Mouse (Mus musculus): ENCODE results near the gene Wapl. TPM values are rescaled to one million over a fixed set of nuclear protein-coding genes. Genes with fewer than 3 reads are reported as not detected.
A peak's percentile ranks its signal among the peaks of the same experiment; 100 is the strongest.

Gene Wapl
- polyA plus RNA-seq, 1 experiment from 2014 or later: 38.7 TPM

GRCm38 (mm10) chr14:34718150-34718549, 44.4 kb downstream of the Wapl start:
- ATAC-seq (ENCODE audit: low FRiP score) (no peak), DNase-seq (ENCODE audit: low spot score) (no peak)
- no peak overlapping the region for H3K4me2 ChIP-seq (replicated peaks; ENCODE audit: low read depth, low read length)
- H3K27ac ChIP-seq (ENCODE audit: low read depth, low read length): no peak overlapping the region
- H3K9ac ChIP-seq (ENCODE audit: low read depth, low read length): no peak overlapping the region
- H3K9me3 ChIP-seq (ENCODE audit: control insufficient read depth, low read length): no peaks in the 10 kb centered on the region
- H3K4me3 ChIP-seq (ENCODE audit: low read depth, low read length): no peak overlapping the region
- no peaks in the 10 kb centered on the region for H3K27me3 ChIP-seq (ENCODE audit: control insufficient read depth, insufficient read depth, low read length)
- 96% methylated on average over 3 of the region's 3 CpGs for WGBS
- no peaks in the 10 kb centered on the region for H3K36me3 ChIP-seq (ENCODE audit: control insufficient read depth, insufficient read depth, low read length)
- H3K4me1 ChIP-seq (replicated peaks; ENCODE audit: control insufficient read depth, insufficient read depth, low read length): no peaks in the 10 kb centered on the region

DNA sequence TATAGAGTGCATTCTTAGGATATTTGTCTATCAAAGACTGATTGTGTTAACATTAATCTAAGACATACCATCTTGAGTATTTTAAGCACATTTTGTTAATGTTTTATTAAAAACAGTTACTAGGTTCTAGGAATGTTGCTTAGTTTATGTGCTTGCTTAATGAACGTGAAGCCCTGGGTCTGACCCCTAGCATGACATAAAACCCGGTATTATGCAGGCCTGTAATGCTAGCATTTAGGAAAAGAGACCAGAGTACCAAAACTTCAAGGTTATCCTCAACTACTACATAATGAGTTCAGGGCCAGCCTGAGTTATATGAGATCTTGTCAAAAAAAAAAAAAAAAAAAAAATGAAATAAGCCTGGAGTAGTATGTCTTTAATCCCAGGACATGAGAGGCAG, 54.0 kb downstream of the Wapl start:
- no peaks in the 10 kb centered on the region for H3K27me3 ChIP-seq (ENCODE audit: control insufficient read depth, insufficient read depth, low read length)
- DNase-seq (ENCODE audit: low spot score) (no peak), ATAC-seq (ENCODE audit: low FRiP score) (no peak)
- no peak overlapping the region for H3K9ac ChIP-seq (ENCODE audit: low read depth, low read length)
- H3K36me3 ChIP-seq (ENCODE audit: control insufficient read depth, insufficient read depth, low read length): 0 out of 2 replicates have a peak, but pooled peaks cover 4% of the 10 kb centered on the region
- 94% methylated on average over 2 of the region's 2 CpGs for WGBS
- no peaks in the 10 kb centered on the region for H3K9me3 ChIP-seq (ENCODE audit: control insufficient read depth, low read length)
- no peaks in the 10 kb centered on the region for H3K4me1 ChIP-seq (replicated peaks; ENCODE audit: control insufficient read depth, insufficient read depth, low read length)
- H3K4me2 ChIP-seq (replicated peaks; ENCODE audit: low read depth, low read length): no peak overlapping the region
- H3K4me3 ChIP-seq (ENCODE audit: low read depth, low read length): no peak overlapping the region
- no peak overlapping the region for H3K27ac ChIP-seq (ENCODE audit: low read depth, low read length)

DNA sequence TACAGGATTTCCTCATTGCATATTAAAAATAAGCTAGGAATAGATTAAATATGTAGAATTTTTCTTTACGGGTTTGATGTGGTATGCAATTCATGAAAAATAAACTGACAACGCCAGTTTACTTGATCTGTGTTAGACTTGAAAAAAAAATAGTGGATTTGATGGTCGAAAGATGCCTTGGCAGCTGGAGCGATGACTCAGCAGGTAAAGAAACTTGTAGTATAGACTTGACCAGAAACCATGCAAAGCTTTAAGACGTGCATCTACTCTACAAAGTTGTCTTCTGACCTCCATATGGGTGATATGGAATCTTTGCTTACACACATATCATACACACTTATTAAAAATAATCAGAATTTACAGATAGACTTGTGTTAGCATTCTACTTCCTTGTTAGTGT, 61.7 kb downstream of the Wapl start:
- no peaks in the 10 kb centered on the region for H3K9me3 ChIP-seq (ENCODE audit: control insufficient read depth, low read length)
- 94% methylated on average over 5 of the region's 5 CpGs for WGBS
- no peak overlapping the region for H3K4me2 ChIP-seq (replicated peaks; ENCODE audit: low read depth, low read length)
- H3K4me1 ChIP-seq (replicated peaks; ENCODE audit: control insufficient read depth, insufficient read depth, low read length): no peaks in the 10 kb centered on the region
- no peaks in the 10 kb centered on the region for H3K36me3 ChIP-seq (ENCODE audit: control insufficient read depth, insufficient read depth, low read length)
- no peak overlapping the region for H3K9ac ChIP-seq (ENCODE audit: low read depth, low read length)
- no peak overlapping the region for H3K4me3 ChIP-seq (ENCODE audit: low read depth, low read length)
- no peak overlapping the region for H3K27ac ChIP-seq (ENCODE audit: low read depth, low read length)
- no peak for DNase-seq (ENCODE audit: low spot score)
- H3K27me3 ChIP-seq (ENCODE audit: control insufficient read depth, insufficient read depth, low read length): no peaks in the 10 kb centered on the region
- no peak for ATAC-seq (ENCODE audit: low FRiP score)

DNA sequence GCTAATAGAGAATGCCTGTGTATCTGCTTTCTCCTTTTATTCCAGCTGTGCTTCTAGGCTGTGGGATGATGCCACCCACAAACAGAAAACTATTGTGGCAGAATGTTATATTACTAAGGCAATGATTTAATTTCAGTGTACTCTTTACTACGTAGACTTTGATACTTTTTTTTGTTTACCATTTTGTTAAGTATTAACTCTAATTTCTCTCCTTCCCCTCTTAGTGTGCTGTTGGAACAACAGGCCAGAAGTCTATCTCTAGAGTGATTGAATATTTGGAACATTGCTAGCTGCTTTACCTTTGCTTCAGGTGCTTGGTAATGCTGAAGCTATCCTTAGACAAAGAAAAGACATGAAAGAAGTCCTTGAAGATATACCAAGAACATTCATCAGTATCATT, 71.7 kb downstream of the Wapl start:
- no peak for DNase-seq (ENCODE audit: low spot score)
- WGBS: 93% methylated on average over 1 of the region's 1 CpGs
- no peaks in the 10 kb centered on the region for H3K9me3 ChIP-seq (ENCODE audit: control insufficient read depth, low read length)
- no peaks in the 10 kb centered on the region for H3K27me3 ChIP-seq (ENCODE audit: control insufficient read depth, insufficient read depth, low read length)
- no peak overlapping the region for H3K9ac ChIP-seq (ENCODE audit: low read depth, low read length)
- no peak overlapping the region for H3K4me3 ChIP-seq (ENCODE audit: low read depth, low read length)
- ATAC-seq (ENCODE audit: low FRiP score): no peak
- H3K27ac ChIP-seq (ENCODE audit: low read depth, low read length): no peak overlapping the region
- no peaks in the 10 kb centered on the region for H3K4me1 ChIP-seq (replicated peaks; ENCODE audit: control insufficient read depth, insufficient read depth, low read length)
- H3K4me2 ChIP-seq (replicated peaks; ENCODE audit: low read depth, low read length): no peak overlapping the region
- H3K36me3 ChIP-seq (ENCODE audit: control insufficient read depth, insufficient read depth, low read length): no peaks in the 10 kb centered on the region

- no peak for ATAC-seq (ENCODE audit: low FRiP score)
- no peaks in the 10 kb centered on the region for H3K9me3 ChIP-seq (ENCODE audit: control insufficient read depth, low read length)
- no peak overlapping the region for H3K9ac ChIP-seq (ENCODE audit: low read depth, low read length)
- H3K27ac ChIP-seq (ENCODE audit: low read depth, low read length): no peak overlapping the region
- no peaks in the 10 kb centered on the region for H3K36me3 ChIP-seq (ENCODE audit: control insufficient read depth, insufficient read depth, low read length)
- no peak overlapping the region for H3K4me3 ChIP-seq (ENCODE audit: low read depth, low read length)
- H3K4me1 ChIP-seq (replicated peaks; ENCODE audit: control insufficient read depth, insufficient read depth, low read length): no peaks in the 10 kb centered on the region
- H3K4me2 ChIP-seq (replicated peaks; ENCODE audit: low read depth, low read length): no peak overlapping the region
- H3K27me3 ChIP-seq (ENCODE audit: control insufficient read depth, insufficient read depth, low read length): no peaks in the 10 kb centered on the region
- no peak for DNase-seq (ENCODE audit: low spot score)
- 86% methylated on average over 3 of the region's 3 CpGs for WGBS
Observed at GRCm38 (mm10) chr14:34755731-34756130, 82.0 kb downstream of the Wapl start.

- Histone ChIP-seq H3K4me1 (replicated peaks; ENCODE audit: control insufficient read depth, insufficient read depth, low read length) (no peaks in the 10 kb centered on the region), H3K9me3 (ENCODE audit: control insufficient read depth, low read length) (no peaks in the 10 kb centered on the region), H3K4me3 (ENCODE audit: low read depth, low read length) (no peak overlapping the region), H3K27me3 (ENCODE audit: control insufficient read depth, insufficient read depth, low read length) (no peaks in the 10 kb centered on the region), H3K27ac (ENCODE audit: low read depth, low read length) (no peak overlapping the region), H3K9ac (ENCODE audit: low read depth, low read length) (no peak overlapping the region), H3K36me3 (ENCODE audit: control insufficient read depth, insufficient read depth, low read length) (no peaks in the 10 kb centered on the region), H3K4me2 (replicated peaks; ENCODE audit: low read depth, low read length) (no peak overlapping the region)
- no peak for DNase-seq (ENCODE audit: low spot score)
- ATAC-seq (ENCODE audit: low FRiP score): no peak
- 78% methylated on average over 2 of the region's 2 CpGs for WGBS
Observed at GRCm38 (mm10) chr14:34759938-34760337, 86.2 kb downstream of the Wapl start.

GRCm38 (mm10) chr14:34761082-34761959, 87.6 kb downstream of the Wapl start:
- H3K9me3 ChIP-seq (ENCODE audit: control insufficient read depth, low read length): no peaks in the 10 kb centered on the region
- no peak overlapping the region for H3K9ac ChIP-seq (ENCODE audit: low read depth, low read length)
- DNase-seq (ENCODE audit: low spot score) (no peak), ATAC-seq (ENCODE audit: low FRiP score) (no peak)
- H3K36me3 ChIP-seq (ENCODE audit: control insufficient read depth, insufficient read depth, low read length): no peaks in the 10 kb centered on the region
- no peaks in the 10 kb centered on the region for H3K27me3 ChIP-seq (ENCODE audit: control insufficient read depth, insufficient read depth, low read length)
- no peak overlapping the region for H3K27ac ChIP-seq (ENCODE audit: low read depth, low read length)
- 93% methylated on average over 9 of the region's 9 CpGs for WGBS
- H3K4me3 ChIP-seq (ENCODE audit: low read depth, low read length): no peak overlapping the region
- H3K4me1 ChIP-seq (replicated peaks; ENCODE audit: control insufficient read depth, insufficient read depth, low read length): no peaks in the 10 kb centered on the region
- no peak overlapping the region for H3K4me2 ChIP-seq (replicated peaks; ENCODE audit: low read depth, low read length)

GRCm38 (mm10) chr14:34762682-34763081, 89.0 kb downstream of the Wapl start:
- Histone ChIP-seq H3K4me1 (replicated peaks; ENCODE audit: control insufficient read depth, insufficient read depth, low read length) (no peaks in the 10 kb centered on the region), H3K27me3 (ENCODE audit: control insufficient read depth, insufficient read depth, low read length) (no peaks in the 10 kb centered on the region), H3K4me2 (replicated peaks; ENCODE audit: low read depth, low read length) (no peak overlapping the region), H3K9me3 (ENCODE audit: control insufficient read depth, low read length) (no peaks in the 10 kb centered on the region), H3K36me3 (ENCODE audit: control insufficient read depth, insufficient read depth, low read length) (no peaks in the 10 kb centered on the region), H3K27ac (ENCODE audit: low read depth, low read length) (no peak overlapping the region), H3K4me3 (ENCODE audit: low read depth, low read length) (no peak overlapping the region), H3K9ac (ENCODE audit: low read depth, low read length) (no peak overlapping the region)
- ATAC-seq (ENCODE audit: low FRiP score): peak; percentile 30; the same call in 1 of the 2 replicates
- WGBS: 32% methylated on average over 10 of the region's 10 CpGs
- DNase-seq (ENCODE audit: low spot score): no peak
